Mouse (Mus musculus) liver, adult 2 months (tissue): ENCODE data around the gene Foxg1. TPM values are rescaled to one million over a fixed set of nuclear protein-coding genes. Genes with fewer than 3 reads are reported as not detected.

Experiments
- DNase-seq: peaks from one replicate; pipeline ENCODE4 v3.0.0-alpha.2; 2011; ENCODE audit warnings: low read depth, low spot score; ENCODE audit errors: extremely low read depth
- H3K27ac ChIP-seq: fragments of 200-500 bp; replicated peaks from 2 replicates; pipeline ENCODE4 v1.5.1; 2012; ENCODE audit warnings: low read depth, mild to moderate bottlenecking, control low read depth, inconsistent platforms, low read length; ENCODE audit not compliant: insufficient read depth
- H3K27me3 ChIP-seq: fragments of 200-500 bp; 2 replicates; pipeline ENCODE4 v1.6.1; 2012; ENCODE audit warnings: mild to moderate bottlenecking, moderate library complexity, low read length, inconsistent platforms; ENCODE audit not compliant: control insufficient read depth, insufficient read depth
- H3K36me3 ChIP-seq: fragments of 200-500 bp; 2 replicates; pipeline ENCODE4 v1.6.1; 2012; ENCODE audit warnings: low read length, inconsistent platforms; ENCODE audit not compliant: control insufficient read depth, insufficient read depth
- H3K4me1 ChIP-seq: fragments of 200-500 bp; 2 replicates; pipeline ENCODE4 v1.6.1; 2011; ENCODE audit warnings: low read length; ENCODE audit not compliant: control insufficient read depth, insufficient read depth
- H3K4me3 ChIP-seq: fragments of 200-500 bp; 2 replicates; pipeline ENCODE4 v1.5.1; 2011; ENCODE audit warnings: low read depth, mild to moderate bottlenecking, control low read depth, low read length, moderate library complexity; ENCODE audit not compliant: insufficient read depth
- H3K79me2 ChIP-seq: fragments of 200-500 bp; 2 replicates; pipeline ENCODE4 v1.6.1; 2012; ENCODE audit warnings: inconsistent platforms, mild to moderate bottlenecking, low read length, moderate library complexity; ENCODE audit not compliant: control insufficient read depth, insufficient read depth
- H3K9ac ChIP-seq: fragments of 200-500 bp; 2 replicates; pipeline ENCODE4 v1.6.1; 2012; ENCODE audit warnings: low read depth, mild to moderate bottlenecking, control low read depth, inconsistent platforms, low read length
- CTCF ChIP-seq: fragments of 200-500 bp; IDR thresholded peaks from 2 replicates; pipeline ENCODE4 v1.5.1; 2011; ENCODE audit warnings: low read depth, low read length, control low read depth
- POLR2A ChIP-seq: fragments of 200-500 bp; IDR thresholded peaks from 2 replicates; pipeline ENCODE4 v1.6.1; 2011; ENCODE audit warnings: low read length, control low read depth; ENCODE audit not compliant: insufficient read depth; ENCODE audit errors: extremely low read depth
- WGBS: fragments of 180-500 bp; shearing (Covaris S2); methylation state at CpG from one replicate; pipeline ENCODE4 v1.1.7; 2018; 5-methylcytosine and 5-hydroxymethylcytosine counted together
- polyA plus RNA-seq: library from polyadenylated mRNA; depleted of rRNA; stranded (reverse); fragments of >200 nt; gene quantifications from 2 replicates; pipeline ENCODE4 v1.2.3, GENCODE M21; 2012
- total RNA-seq: library from RNA; depleted of rRNA; stranded (reverse); fragments of >200 nt; gene quantifications from 2 replicates; pipeline ENCODE4 v1.2.3, GENCODE M21; 2014

Gene Foxg1
- total and polyA plus RNA-seq, 2 experiments, result not detected

DNA sequence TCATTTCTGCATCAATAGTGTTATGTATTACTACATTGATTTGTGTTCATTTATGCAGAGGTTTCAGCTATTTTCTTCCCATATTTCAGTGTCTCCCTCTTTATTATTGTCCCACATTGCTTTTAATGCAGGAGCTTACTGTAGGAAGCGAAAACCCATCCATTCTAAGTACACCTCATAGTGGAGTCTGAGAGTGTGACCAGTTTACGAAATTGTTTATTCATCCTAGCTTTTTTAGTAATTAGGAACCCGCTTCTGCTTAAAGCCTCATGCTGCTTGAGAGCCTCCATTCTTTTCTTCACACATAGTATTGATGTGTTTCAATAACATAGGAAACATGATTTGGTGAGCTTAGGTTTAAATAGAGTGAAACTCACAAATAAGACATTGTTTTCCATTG lies 11.2 kb downstream of the Foxg1 start:
- H3K27me3 ChIP-seq, result peaks cover 23% of the 10 kb centered on the region
- H3K4me3 ChIP-seq, result no peak overlapping the region
- H3K79me2 ChIP-seq, result no peaks in the 10 kb centered on the region
- no peak overlapping the region for H3K9ac ChIP-seq
- WGBS, result 19% methylated on average over 3 of the region's 3 CpGs
- no peak for DNase-seq
- no peaks in the 10 kb centered on the region for H3K36me3 ChIP-seq
- TF ChIP-seq POLR2A, result no peak
- TF ChIP-seq CTCF, result no peak
- H3K4me1 ChIP-seq, result peaks cover 2% of the 10 kb centered on the region; the same call in 1 of the 2 replicates
- H3K27ac ChIP-seq, result no peak overlapping the region

DNA sequence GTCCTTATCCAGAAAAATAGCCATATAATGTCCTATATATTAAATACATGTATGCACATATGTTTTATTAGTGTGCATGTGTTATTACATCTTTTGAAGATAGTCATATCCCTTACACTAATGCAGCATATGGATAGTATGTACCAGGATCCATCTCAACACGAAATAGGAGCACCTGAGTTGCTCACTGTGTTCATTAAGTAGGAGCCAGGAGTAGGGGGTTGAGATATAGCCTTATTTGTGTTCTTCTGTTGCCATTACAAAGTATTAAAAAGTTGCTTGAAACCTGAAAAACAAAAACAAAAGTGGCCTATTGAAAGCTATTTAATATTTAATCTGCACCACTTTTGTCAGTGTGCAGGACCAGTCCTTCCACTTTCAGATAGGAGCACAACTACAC lies 11.7 kb downstream of the Foxg1 start:
- Histone ChIP-seq H3K9ac (no peak overlapping the region), H3K4me3 (no peak overlapping the region), H3K27me3 (peaks cover 23% of the 10 kb centered on the region), H3K36me3 (no peaks in the 10 kb centered on the region), H3K4me1 (peaks cover 2% of the 10 kb centered on the region; the same call in 1 of the 2 replicates), H3K79me2 (no peaks in the 10 kb centered on the region), H3K27ac (no peak overlapping the region)
- TF ChIP-seq CTCF (no peak), POLR2A (no peak)
- 8% methylated on average over 1 of the region's 1 CpGs for WGBS
- DNase-seq, result no peak

DNA sequence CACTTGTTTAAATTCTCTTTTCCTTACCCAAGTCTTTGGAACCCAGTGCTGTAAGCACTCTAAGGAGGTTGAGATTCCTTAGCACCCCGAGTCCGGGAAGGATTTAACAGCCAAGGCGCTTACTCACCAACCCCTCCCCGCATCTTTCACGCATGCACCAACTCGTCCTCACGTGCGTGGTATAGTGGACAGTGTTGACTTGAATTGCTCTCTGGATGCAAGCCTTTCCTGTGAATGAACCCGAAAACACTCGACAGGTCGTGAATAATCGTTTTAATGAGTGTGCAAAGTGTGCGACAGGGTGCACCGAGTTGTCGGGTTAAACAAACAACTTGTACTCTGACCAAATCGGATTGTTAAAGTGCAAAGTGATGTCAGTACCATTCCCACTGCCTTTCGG lies 12.4 kb downstream of the Foxg1 start:
- no peak for TF ChIP-seq POLR2A
- TF ChIP-seq CTCF, result no peak
- no peak for DNase-seq
- no peak overlapping the region for H3K4me3 ChIP-seq
- H3K27me3 ChIP-seq, result peaks cover 23% of the 10 kb centered on the region
- WGBS, result 2% methylated on average over 17 of the region's 17 CpGs
- peaks cover 2% of the 10 kb centered on the region; the same call in 1 of the 2 replicates for H3K4me1 ChIP-seq
- no peaks in the 10 kb centered on the region for H3K36me3 ChIP-seq
- H3K27ac ChIP-seq, result no peak overlapping the region
- no peak overlapping the region for H3K9ac ChIP-seq
- H3K79me2 ChIP-seq, result no peaks in the 10 kb centered on the region

DNA sequence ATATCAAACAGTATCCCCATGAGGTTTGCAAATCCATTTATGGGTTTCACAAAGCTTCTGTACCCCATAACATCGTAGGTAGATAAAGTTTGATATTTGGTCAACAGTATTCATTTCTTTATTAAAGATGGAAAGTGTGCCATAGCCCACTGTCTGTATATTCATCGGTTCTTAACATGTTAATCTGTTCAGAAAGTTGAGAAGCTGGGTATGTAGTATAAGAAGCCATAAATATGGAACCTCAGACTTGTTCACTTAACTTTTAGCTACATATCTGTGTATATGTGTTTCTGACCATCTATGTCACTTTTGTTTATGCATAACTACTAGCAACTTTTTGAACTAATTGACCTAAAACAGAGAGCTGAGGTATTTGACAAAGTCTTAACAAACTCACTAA lies 13.5 kb downstream of the Foxg1 start:
- DNase-seq, result no peak
- Histone ChIP-seq H3K27me3 (peaks cover 22% of the 10 kb centered on the region), H3K27ac (no peak overlapping the region), H3K9ac (no peak overlapping the region), H3K4me3 (no peak overlapping the region), H3K79me2 (no peaks in the 10 kb centered on the region), H3K4me1 (no peaks in the 10 kb centered on the region; the same call in 1 of the 2 replicates), H3K36me3 (no peaks in the 10 kb centered on the region)
- no peak for TF ChIP-seq CTCF
- no peak for TF ChIP-seq POLR2A
- 23% methylated on average over 2 of the region's 2 CpGs for WGBS

DNA sequence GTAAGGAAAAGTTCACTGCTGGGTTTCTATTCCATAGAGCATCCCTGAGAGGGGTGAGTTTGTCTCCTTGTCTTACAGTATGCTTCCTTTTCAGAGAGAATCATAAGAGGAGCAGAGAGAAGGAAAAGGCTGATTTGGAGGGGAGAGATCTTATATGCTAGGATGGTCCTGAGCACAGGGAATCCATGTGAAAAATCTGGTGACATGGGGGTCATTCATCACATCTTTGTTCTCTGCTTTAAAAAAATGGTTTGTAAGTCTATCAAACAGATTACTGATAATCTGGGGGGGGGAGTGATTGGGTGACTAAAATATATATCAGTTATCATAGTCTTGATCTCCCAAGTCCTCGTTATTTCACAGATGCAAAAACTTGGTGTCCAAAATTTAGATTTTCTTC lies 14.3 kb downstream of the Foxg1 start:
- Histone ChIP-seq H3K36me3 (no peaks in the 10 kb centered on the region), H3K9ac (no peak overlapping the region), H3K79me2 (no peaks in the 10 kb centered on the region), H3K4me1 (no peaks in the 10 kb centered on the region), H3K27ac (no peak overlapping the region), H3K4me3 (no peak overlapping the region), H3K27me3 (peaks cover 22% of the 10 kb centered on the region)
- DNase-seq, result no peak
- TF ChIP-seq CTCF (no peak), POLR2A (no peak)
- WGBS, result 33% methylated on average over 1 of the region's 1 CpGs

DNA sequence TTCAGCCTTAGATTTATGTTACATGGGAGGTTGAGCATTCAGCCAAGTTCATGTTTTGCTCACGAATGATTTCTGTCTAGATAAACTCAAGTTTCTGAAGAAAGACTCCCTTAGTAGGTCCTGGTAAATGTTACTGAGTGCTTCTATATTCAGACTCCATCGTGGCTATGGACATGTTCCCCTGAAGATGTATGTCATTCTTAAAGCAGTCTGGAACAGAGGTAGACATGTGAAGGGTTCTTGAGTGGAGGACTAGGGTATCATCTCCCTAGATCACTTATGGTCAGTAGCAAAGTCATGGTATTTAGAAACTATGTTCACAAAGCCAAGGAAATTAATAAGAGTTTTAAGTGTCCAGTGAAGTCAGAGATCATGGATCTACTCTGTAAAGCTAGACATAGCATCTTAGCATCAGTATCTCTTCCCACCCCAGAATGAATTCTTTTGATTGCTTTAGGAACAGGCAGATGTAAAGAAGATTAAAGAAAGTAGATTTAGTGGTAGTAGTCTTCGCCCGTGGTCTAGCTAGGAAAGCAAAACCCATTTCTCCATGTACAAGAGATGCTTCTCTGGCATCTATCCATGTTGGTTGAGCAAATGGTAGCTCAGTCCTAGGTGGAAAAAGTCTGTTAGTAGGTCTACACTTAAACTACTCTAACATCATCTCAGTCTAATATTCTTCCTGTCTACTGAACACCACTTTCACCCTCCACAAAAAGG lies 15.1 kb downstream of the Foxg1 start:
- Histone ChIP-seq H3K36me3 (no peaks in the 10 kb centered on the region), H3K27ac (no peak overlapping the region), H3K27me3 (peaks cover 19% of the 10 kb centered on the region), H3K4me1 (no peaks in the 10 kb centered on the region), H3K9ac (no peak overlapping the region), H3K79me2 (no peaks in the 10 kb centered on the region), H3K4me3 (no peak overlapping the region)
- WGBS, result 28% methylated on average over 4 of the region's 4 CpGs
- TF ChIP-seq CTCF (no peak), POLR2A (no peak)
- no peak for DNase-seq
